Mouse (Mus musculus) heart, postnatal 0 days (tissue): ENCODE data around the gene Mras. TPM values are rescaled to one million over a fixed set of nuclear protein-coding genes. Genes with fewer than 3 reads are reported as not detected.

Experiments
- ATAC-seq: fragments of 200-750 bp; cut with Nextera tagmentation; 2 replicates; pipeline ENCODE4 v1.8.0; 2017; ENCODE audit warnings: low read depth, moderate number of reproducible peaks, moderate library complexity; ENCODE audit not compliant: insufficient read depth
- DNase-seq: peaks from one replicate; pipeline ENCODE4 v3.0.0-alpha.2; 2016; ENCODE audit warnings: low spot score
- H3K27ac ChIP-seq: fragments of 300-500 bp; sonication (generic); 2 replicates; pipeline ENCODE4 v1.5.1; 2014; ENCODE audit warnings: low read depth, mild to moderate bottlenecking
- H3K27me3 ChIP-seq: fragments of 300-500 bp; sonication (generic); 2 replicates; pipeline ENCODE4 v1.6.1; 2014; ENCODE audit warnings: low read length, mixed read lengths; ENCODE audit not compliant: control insufficient read depth, insufficient read depth
- H3K36me3 ChIP-seq: fragments of 300-500 bp; sonication (generic); replicated peaks from 2 replicates; pipeline ENCODE4 v1.6.1; 2014; ENCODE audit warnings: low read length, mixed read lengths; ENCODE audit not compliant: control insufficient read depth, insufficient read depth
- H3K4me1 ChIP-seq: fragments of 300-500 bp; sonication (generic); 2 replicates; pipeline ENCODE4 v1.6.1; 2014; ENCODE audit warnings: antibody characterized with exemption; ENCODE audit not compliant: control insufficient read depth, insufficient read depth
- H3K4me2 ChIP-seq: fragments of 300-500 bp; sonication (generic); 2 replicates; pipeline ENCODE4 v1.6.1; 2014; ENCODE audit warnings: low read depth, mild to moderate bottlenecking, low read length, moderate library complexity
- H3K4me3 ChIP-seq: fragments of 300-500 bp; sonication (generic); 2 replicates; pipeline ENCODE4 v1.5.1; 2014; ENCODE audit warnings: low read depth, low read length
- H3K9ac ChIP-seq: fragments of 300-500 bp; sonication (generic); replicated peaks from 2 replicates; pipeline ENCODE4 v1.6.1; 2014; ENCODE audit warnings: low read depth, low read length, mixed read lengths
- H3K9me3 ChIP-seq: fragments of 300-500 bp; sonication (generic); replicated peaks from 2 replicates; pipeline ENCODE4 v1.6.1; 2016; ENCODE audit warnings: low read length; ENCODE audit not compliant: control insufficient read depth
- CTCF ChIP-seq: IDR thresholded peaks from 2 replicates; pipeline ENCODE4 v1.5.1; 2016; ENCODE audit warnings: antibody characterized with exemption, control low read depth, low read depth
- EP300 ChIP-seq: IDR thresholded peaks from 2 replicates; pipeline ENCODE4 v1.6.1; 2016; ENCODE audit warnings: antibody characterized with exemption, low read depth
- WGBS: fragments of 180-500 bp; shearing (Covaris S2); extraction: QIAGEN DNeasy Blood & Tissue Kit; methylation state at CpG from one replicate; pipeline ENCODE4 v1.1.7; 2014; 5-methylcytosine and 5-hydroxymethylcytosine counted together
- polyA plus RNA-seq: library from polyadenylated mRNA; unstranded; fragments of >200 nt; fragmentation: Nextera tagmentation; extraction: Ambion mirVana; gene quantifications from 2 replicates; pipeline ENCODE4 v1.2.1, GENCODE M21; 2015
- total RNA-seq: library from RNA; depleted of rRNA; stranded (reverse); fragments of >200 nt; gene quantifications from 2 replicates; pipeline ENCODE4 v1.2.3, GENCODE M21; 2014; ENCODE audit warnings: low replicate concordance

Gene Mras
- total and polyA plus RNA-seq, 2 experiments from 2014 or later, result 13.0 to 15.8 TPM

DNA sequence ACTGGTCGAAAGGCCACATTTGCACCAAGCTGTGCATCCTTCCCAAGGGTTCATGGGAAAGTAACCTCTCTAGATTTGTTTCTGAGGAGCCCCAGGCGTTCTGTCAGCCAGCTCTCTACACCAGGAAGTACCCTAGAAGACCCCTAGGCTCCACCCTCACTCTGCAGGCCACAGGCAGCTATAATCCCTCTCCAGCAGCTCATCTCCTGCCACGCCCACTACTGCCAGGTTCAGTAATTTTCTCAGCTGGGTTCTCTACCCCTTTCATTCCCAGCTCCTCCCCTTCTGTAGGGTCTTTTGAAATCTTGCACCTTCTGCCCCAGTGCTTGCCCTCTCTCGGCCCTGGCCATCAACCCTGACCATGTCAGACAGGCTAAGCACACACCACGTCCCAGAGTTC, 81.2 kb downstream of the Mras start:
- ATAC-seq (no peak), DNase-seq (no peak)
- Histone ChIP-seq H3K27ac (no peak overlapping the region), H3K4me2 (no peak overlapping the region), H3K4me3 (no peak overlapping the region), H3K9me3 (no peaks in the 10 kb centered on the region), H3K9ac (no peak overlapping the region), H3K27me3 (peaks cover 51% of the 10 kb centered on the region), H3K4me1 (peaks cover 8% of the 10 kb centered on the region; the same call in 1 of the 2 replicates), H3K36me3 (no peaks in the 10 kb centered on the region)
- TF ChIP-seq CTCF, result no peak
- TF ChIP-seq EP300, result no peak
- WGBS, result 39% methylated on average over 5 of the region's 5 CpGs

DNA sequence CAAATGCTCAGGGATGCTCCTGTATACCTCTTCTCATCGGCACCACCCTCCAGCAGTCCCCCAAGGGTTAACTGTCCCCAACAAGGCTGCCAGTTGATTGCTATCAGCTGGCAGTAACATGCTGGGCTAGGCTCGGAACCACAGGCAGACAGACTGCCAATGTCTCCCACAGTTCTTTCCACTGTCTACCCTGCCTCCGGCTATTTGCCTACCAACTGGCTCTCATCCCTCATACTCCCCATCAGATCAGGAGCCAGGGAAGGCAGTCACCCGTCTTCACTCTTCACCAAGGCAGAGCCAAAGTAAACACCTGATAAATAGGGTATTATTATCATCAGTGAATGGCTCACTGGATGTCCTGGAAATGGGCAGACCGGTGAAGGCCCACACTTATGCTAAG, 82.4 kb downstream of the Mras start:
- Histone ChIP-seq H3K27ac (no peak overlapping the region), H3K36me3 (no peaks in the 10 kb centered on the region), H3K9ac (no peak overlapping the region), H3K4me2 (no peak overlapping the region), H3K9me3 (no peaks in the 10 kb centered on the region), H3K4me3 (no peak overlapping the region), H3K27me3 (peaks cover 51% of the 10 kb centered on the region), H3K4me1 (peaks cover 8% of the 10 kb centered on the region; the same call in 1 of the 2 replicates)
- WGBS, result 48% methylated on average over 5 of the region's 5 CpGs
- ATAC-seq (no peak), DNase-seq (no peak)
- TF ChIP-seq EP300 (no peak), CTCF (no peak)

DNA sequence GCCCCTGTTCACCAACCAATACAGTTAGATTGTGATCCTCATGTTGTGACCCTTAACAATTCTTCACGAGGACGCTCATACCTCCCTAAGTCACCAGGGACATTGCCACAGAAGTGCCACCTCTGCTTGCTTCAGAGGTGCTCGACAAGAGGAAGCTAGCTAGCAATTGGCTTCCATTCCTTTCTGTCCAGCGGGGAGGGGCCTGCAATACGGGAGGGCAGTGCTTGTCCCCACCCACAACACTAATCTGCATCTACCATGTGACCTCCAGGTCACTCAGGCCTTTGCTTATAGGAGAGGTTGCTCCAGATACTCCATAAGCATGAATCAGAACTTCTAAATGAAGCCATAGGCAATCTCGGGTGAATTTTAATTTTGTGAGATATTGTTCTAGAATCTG, 83.8 kb downstream of the Mras start:
- no peak overlapping the region for H3K27ac ChIP-seq
- no peak overlapping the region for H3K4me2 ChIP-seq
- peaks cover 7% of the 10 kb centered on the region; the same call in 1 of the 2 replicates for H3K4me1 ChIP-seq
- no peaks in the 10 kb centered on the region for H3K36me3 ChIP-seq
- no peak overlapping the region for H3K9ac ChIP-seq
- no peak for ATAC-seq
- no peaks in the 10 kb centered on the region for H3K9me3 ChIP-seq
- TF ChIP-seq EP300, result no peak
- no peak for TF ChIP-seq CTCF
- no peak overlapping the region for H3K4me3 ChIP-seq
- 56% methylated on average over 6 of the region's 6 CpGs for WGBS
- DNase-seq, result no peak
- peaks cover 40% of the 10 kb centered on the region for H3K27me3 ChIP-seq

DNA sequence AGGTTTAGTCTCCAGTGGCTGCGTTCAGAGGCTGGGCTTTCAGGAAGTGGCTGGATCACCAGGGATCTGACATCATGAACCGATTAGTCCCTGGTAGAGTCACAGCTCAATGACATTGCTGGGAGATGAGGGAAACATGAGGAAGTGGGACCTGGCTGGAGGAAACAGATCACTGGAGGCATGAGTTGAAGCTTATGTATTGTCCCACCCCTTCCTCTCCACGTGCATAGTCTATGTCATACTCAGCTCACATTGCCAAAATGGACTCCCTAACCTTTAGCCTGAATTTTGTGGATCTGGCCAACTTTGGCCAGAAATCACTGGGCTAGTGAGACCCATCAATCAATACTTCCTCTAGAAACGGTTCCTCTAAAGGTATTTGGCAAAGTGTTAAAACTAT, 84.2 kb downstream of the Mras start:
- 53% methylated on average over 4 of the region's 4 CpGs for WGBS
- Histone ChIP-seq H3K36me3 (no peaks in the 10 kb centered on the region), H3K27ac (no peak overlapping the region), H3K4me1 (peaks cover 3% of the 10 kb centered on the region; the same call in 1 of the 2 replicates), H3K27me3 (peaks cover 35% of the 10 kb centered on the region), H3K4me2 (no peak overlapping the region), H3K9me3 (no peaks in the 10 kb centered on the region), H3K4me3 (no peak overlapping the region), H3K9ac (no peak overlapping the region)
- DNase-seq (no peak), ATAC-seq (no peak)
- no peak for TF ChIP-seq CTCF
- no peak for TF ChIP-seq EP300

DNA sequence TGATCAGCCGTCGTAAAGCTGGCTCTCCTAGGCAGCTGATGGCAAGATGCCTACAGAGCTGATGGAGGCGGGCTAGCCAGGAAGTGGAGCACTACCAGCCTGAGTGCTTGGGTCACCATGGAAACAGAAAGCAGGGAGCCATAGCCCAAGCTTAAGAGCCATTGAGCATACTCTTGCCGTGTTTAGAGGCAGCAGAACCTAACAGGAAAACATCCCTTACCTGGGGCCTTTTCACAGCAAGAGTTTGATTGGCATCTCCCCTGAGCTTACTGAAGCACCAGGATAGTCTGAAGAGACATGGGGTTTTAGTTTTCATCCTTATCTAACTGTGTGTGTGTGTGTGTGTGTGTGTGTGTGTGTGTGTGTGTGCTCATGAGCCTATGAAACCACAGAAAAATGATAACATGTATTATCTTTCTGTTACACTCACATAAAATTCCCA, 91.8 kb downstream of the Mras start:
- no peak for ATAC-seq

DNA sequence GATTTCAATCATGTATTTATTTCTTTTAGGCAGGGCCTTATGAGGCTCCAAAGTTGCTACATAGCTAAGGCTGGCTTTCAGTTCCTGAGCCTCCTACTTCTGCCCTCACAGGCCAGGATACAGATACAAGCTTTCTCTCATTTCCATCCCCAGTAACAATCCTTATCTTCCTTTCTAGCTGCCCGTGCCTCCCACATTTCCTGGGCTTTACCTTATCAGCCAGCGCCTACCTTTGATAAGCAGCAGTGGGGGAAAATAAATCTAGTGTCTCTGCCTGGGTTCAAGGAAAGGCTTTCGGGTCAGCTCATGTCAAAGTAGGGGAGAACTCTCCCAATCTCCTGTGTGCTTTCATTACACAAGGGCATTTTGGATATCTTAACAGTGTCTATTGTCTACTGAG, 95.6 kb downstream of the Mras start:
- Histone ChIP-seq H3K36me3 (no peaks in the 10 kb centered on the region), H3K4me3 (no peak overlapping the region), H3K4me1 (no peaks in the 10 kb centered on the region), H3K27ac (no peak overlapping the region), H3K9ac (no peak overlapping the region), H3K27me3 (no peaks in the 10 kb centered on the region), H3K4me2 (no peak overlapping the region), H3K9me3 (no peaks in the 10 kb centered on the region)
- TF ChIP-seq EP300, result no peak
- TF ChIP-seq CTCF, result no peak
- WGBS, result 20% methylated on average over 3 of the region's 3 CpGs
- ATAC-seq, result no peak
- DNase-seq, result no peak

More for the DNA sequence above, 91.8 kb downstream of the Mras start:
- H3K9ac ChIP-seq, result no peak overlapping the region
- TF ChIP-seq CTCF (no peak), EP300 (no peak)
- DNase-seq, result no peak
- WGBS, result 39% methylated on average over 4 of the region's 4 CpGs
- no peak overlapping the region for H3K4me2 ChIP-seq
- H3K4me1 ChIP-seq, result no peaks in the 10 kb centered on the region
- no peaks in the 10 kb centered on the region for H3K36me3 ChIP-seq
- no peak overlapping the region for H3K4me3 ChIP-seq
- no peak overlapping the region for H3K27ac ChIP-seq
- no peaks in the 10 kb centered on the region for H3K9me3 ChIP-seq
- no peaks in the 10 kb centered on the region for H3K27me3 ChIP-seq
